Mouse (Mus musculus): ENCODE data around the gene Gltpd2.

- TF ChIP-seq TAL1 (conservative IDR thresholded peaks at IDR 0.05; ENCODE audit: low read depth, low read length) (no peak), CTCF (IDR thresholded peaks at IDR 0.05; ENCODE audit: low read depth, low read length) (no peak)
These were observed 44.0 kb upstream of the Gltpd2 start for GRCm38 (mm10) chr11:70474872-70475534.

Measured in G1E (cell line).